Mouse (Mus musculus): Measurements from ENCODE around the gene Arl8b. TPM values are rescaled to one million over a fixed set of nuclear protein-coding genes. Genes with fewer than 3 reads are reported as not detected.
"Not testable (repeated sequence)": the region's sequence is repeated elsewhere in the genome, so short reads cannot be mapped to it uniquely, and the experiment has no call there.

The Arl8b gene
- polyA plus RNA-seq, 1 experiment from 2014 or later = 84.3 TPM

- Histone ChIP-seq H3K4me1 (ENCODE audit: control insufficient read depth, insufficient read depth, low read length) (no peaks in the 10 kb centered on the region), H3K36me3 (ENCODE audit: control insufficient read depth, insufficient read depth, low read length) (no peaks in the 10 kb centered on the region; the same call in 1 of the 2 replicates), H3K4me3 (ENCODE audit: low read depth, low read length) (no peak overlapping the region), H3K9ac (ENCODE audit: low read length) (no peak overlapping the region), H3K27me3 (ENCODE audit: control insufficient read depth, insufficient read depth, low read length) (no peaks in the 10 kb centered on the region), H3K9me3 (ENCODE audit: control insufficient read depth, low read length) (no peaks in the 10 kb centered on the region; the same call in 1 of the 2 replicates), H3K4me2 (no peak overlapping the region), H3K27ac (ENCODE audit: low read depth, low read length) (no peak overlapping the region)
- no peak for ATAC-seq (ENCODE audit: low FRiP score)
- no peak for DNase-seq (ENCODE audit: low spot score, missing footprints)
- 92% methylated on average over 1 of the region's 1 CpGs for WGBS
These were observed 78.3 kb downstream of the Arl8b start for GRCm38 (mm10) chr6:108861226-108861625.

GRCm38 (mm10) chr6:108862548-108862947, 79.6 kb downstream of the Arl8b start:
- Histone ChIP-seq H3K9me3 (ENCODE audit: control insufficient read depth, low read length) (no peaks in the 10 kb centered on the region; the same call in 1 of the 2 replicates), H3K27ac (ENCODE audit: low read depth, low read length) (no peak overlapping the region), H3K4me2 (no peak overlapping the region), H3K36me3 (ENCODE audit: control insufficient read depth, insufficient read depth, low read length) (no peaks in the 10 kb centered on the region), H3K4me1 (ENCODE audit: control insufficient read depth, insufficient read depth, low read length) (no peaks in the 10 kb centered on the region), H3K9ac (ENCODE audit: low read length) (no peak overlapping the region), H3K27me3 (ENCODE audit: control insufficient read depth, insufficient read depth, low read length) (no peaks in the 10 kb centered on the region), H3K4me3 (ENCODE audit: low read depth, low read length) (no peak overlapping the region)
- no peak for DNase-seq (ENCODE audit: low spot score, missing footprints)
- no peak; the same call in 1 of the 2 replicates for ATAC-seq (ENCODE audit: low FRiP score)
- WGBS = 93% methylated on average over 2 of the region's 2 CpGs

- no peaks in the 10 kb centered on the region; the same call in 1 of the 2 replicates for H3K9me3 ChIP-seq (ENCODE audit: control insufficient read depth, low read length)
- 76% methylated on average over 5 of the region's 5 CpGs for WGBS
- no peak for ATAC-seq (ENCODE audit: low FRiP score)
These were observed 83.4 kb downstream of the Arl8b start for GRCm38 (mm10) chr6:108866317-108866716.

GRCm38 (mm10) chr6:108869031-108869430, 86.1 kb downstream of the Arl8b start:
- not testable (repeated sequence) for H3K4me1 ChIP-seq (ENCODE audit: control insufficient read depth, insufficient read depth, low read length); ATAC-seq (ENCODE audit: low FRiP score); H3K9me3 ChIP-seq (ENCODE audit: control insufficient read depth, low read length); H3K4me2 ChIP-seq; DNase-seq (ENCODE audit: low spot score, missing footprints); H3K27me3 ChIP-seq (ENCODE audit: control insufficient read depth, insufficient read depth, low read length); H3K9ac ChIP-seq (ENCODE audit: low read length); H3K4me3 ChIP-seq (ENCODE audit: low read depth, low read length); H3K27ac ChIP-seq (ENCODE audit: low read depth, low read length); H3K36me3 ChIP-seq (ENCODE audit: control insufficient read depth, insufficient read depth, low read length)
- 63% methylated on average over 2 of the region's 2 CpGs for WGBS

More at GRCm38 (mm10) chr6:108866317-108866716, 83.4 kb downstream of the Arl8b start:
- Histone ChIP-seq H3K4me3 (ENCODE audit: low read depth, low read length) (no peak overlapping the region), H3K27ac (ENCODE audit: low read depth, low read length) (no peak overlapping the region), H3K36me3 (ENCODE audit: control insufficient read depth, insufficient read depth, low read length) (no peaks in the 10 kb centered on the region), H3K27me3 (ENCODE audit: control insufficient read depth, insufficient read depth, low read length) (no peaks in the 10 kb centered on the region), H3K9ac (ENCODE audit: low read length) (no peak overlapping the region), H3K4me2 (no peak overlapping the region), H3K4me1 (ENCODE audit: control insufficient read depth, insufficient read depth, low read length) (no peaks in the 10 kb centered on the region)
- DNase-seq (ENCODE audit: low spot score, missing footprints) = no peak

- ATAC-seq (ENCODE audit: low FRiP score) = no peak
- no peaks in the 10 kb centered on the region for H3K36me3 ChIP-seq (ENCODE audit: control insufficient read depth, insufficient read depth, low read length)
These were observed 87.5 kb downstream of the Arl8b start for GRCm38 (mm10) chr6:108870421-108870820.

GRCm38 (mm10) chr6:108871251-108871650, 88.4 kb downstream of the Arl8b start:
- DNase-seq (ENCODE audit: low spot score, missing footprints) (no peak), ATAC-seq (ENCODE audit: low FRiP score) (no peak)
- no peaks in the 10 kb centered on the region for H3K27me3 ChIP-seq (ENCODE audit: control insufficient read depth, insufficient read depth, low read length)
- H3K4me1 ChIP-seq (ENCODE audit: control insufficient read depth, insufficient read depth, low read length) = peaks cover 2% of the 10 kb centered on the region; the same call in 1 of the 2 replicates
- no peak overlapping the region for H3K4me2 ChIP-seq
- no peak overlapping the region for H3K4me3 ChIP-seq (ENCODE audit: low read depth, low read length)
- H3K27ac ChIP-seq (ENCODE audit: low read depth, low read length) = no peak overlapping the region
- no peaks in the 10 kb centered on the region for H3K36me3 ChIP-seq (ENCODE audit: control insufficient read depth, insufficient read depth, low read length)
- no peaks in the 10 kb centered on the region for H3K9me3 ChIP-seq (ENCODE audit: control insufficient read depth, low read length)
- 85% methylated on average over 4 of the region's 4 CpGs for WGBS
- H3K9ac ChIP-seq (ENCODE audit: low read length) = no peak overlapping the region

More at GRCm38 (mm10) chr6:108870421-108870820, 87.5 kb downstream of the Arl8b start:
- Histone ChIP-seq H3K27me3 (ENCODE audit: control insufficient read depth, insufficient read depth, low read length) (no peaks in the 10 kb centered on the region), H3K9ac (ENCODE audit: low read length) (no peak overlapping the region), H3K4me2 (no peak overlapping the region), H3K4me1 (ENCODE audit: control insufficient read depth, insufficient read depth, low read length) (no peaks in the 10 kb centered on the region), H3K27ac (ENCODE audit: low read depth, low read length) (no peak overlapping the region), H3K4me3 (ENCODE audit: low read depth, low read length) (no peak overlapping the region), H3K9me3 (ENCODE audit: control insufficient read depth, low read length) (no peaks in the 10 kb centered on the region)
- no peak for DNase-seq (ENCODE audit: low spot score, missing footprints)
- 88% methylated on average over 2 of the region's 2 CpGs for WGBS

Other genes starting within 250 kb of the Arl8b start
- gene Bhlhe40, start 122.5 kb upstream of the Arl8b start, polyA plus RNA-seq (2014; fragmentation: Nextera tagmentation; extraction: Ambion mirVana) = 1.7 and 2.1 TPM in 2 replicates
- gene Edem1, start 45.5 kb downstream of the Arl8b start, polyA plus RNA-seq (2014; fragmentation: Nextera tagmentation; extraction: Ambion mirVana) = 20.5 and 21.7 TPM in 2 replicates

All from midbrain, embryonic 11.5 days (tissue).